Mouse (Mus musculus) T-cell, adult 2 months (primary cell): Measurements from ENCODE around the gene Kalrn.
A peak's percentile ranks its signal among the peaks of the same experiment; 100 is the strongest.

Experiments
- DNase-seq: peaks from one replicate; pipeline ENCODE4 v3.0.0; 2022; ENCODE audit warnings: low spot score

Gene Kalrn

DNA sequence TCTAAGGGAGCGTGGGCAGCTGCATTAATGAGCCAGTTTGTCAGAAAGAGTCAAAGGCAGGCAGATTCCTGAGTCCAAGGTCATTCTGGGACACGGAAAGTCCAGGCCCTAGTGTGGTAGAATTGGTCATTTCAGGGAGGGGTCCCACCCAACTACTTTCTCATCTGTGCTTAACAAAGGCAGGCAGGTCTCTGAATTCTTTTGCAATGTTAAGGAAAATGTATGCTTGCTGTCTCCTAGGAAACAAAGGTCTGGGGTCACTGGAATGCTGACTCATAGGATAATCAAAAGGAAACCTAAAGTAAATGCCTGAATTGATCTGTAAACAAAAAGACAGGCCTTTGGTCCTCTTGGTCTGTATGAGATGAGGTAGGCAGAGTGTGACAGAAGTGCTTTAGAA, 593.5 kb downstream of the Kalrn start:
- no peak for DNase-seq

DNA sequence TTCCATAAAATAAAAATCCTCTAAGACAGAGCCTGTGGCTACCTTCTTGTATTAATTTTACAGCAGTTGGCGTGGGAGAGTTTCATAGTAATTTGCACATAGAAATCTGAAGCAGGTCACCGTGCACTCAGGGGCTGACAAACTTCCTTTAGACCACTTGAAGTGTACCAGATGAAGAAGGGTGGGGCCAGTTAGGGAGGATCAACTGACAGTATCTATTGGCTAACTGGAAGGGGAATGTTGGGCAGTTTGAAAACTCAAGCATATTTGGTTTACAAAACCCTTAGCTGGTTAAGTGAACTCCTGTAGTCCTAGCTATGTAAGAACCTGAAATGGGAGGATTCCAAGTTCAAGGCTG, 606.1 kb downstream of the Kalrn start:
- no peak for DNase-seq

DNA sequence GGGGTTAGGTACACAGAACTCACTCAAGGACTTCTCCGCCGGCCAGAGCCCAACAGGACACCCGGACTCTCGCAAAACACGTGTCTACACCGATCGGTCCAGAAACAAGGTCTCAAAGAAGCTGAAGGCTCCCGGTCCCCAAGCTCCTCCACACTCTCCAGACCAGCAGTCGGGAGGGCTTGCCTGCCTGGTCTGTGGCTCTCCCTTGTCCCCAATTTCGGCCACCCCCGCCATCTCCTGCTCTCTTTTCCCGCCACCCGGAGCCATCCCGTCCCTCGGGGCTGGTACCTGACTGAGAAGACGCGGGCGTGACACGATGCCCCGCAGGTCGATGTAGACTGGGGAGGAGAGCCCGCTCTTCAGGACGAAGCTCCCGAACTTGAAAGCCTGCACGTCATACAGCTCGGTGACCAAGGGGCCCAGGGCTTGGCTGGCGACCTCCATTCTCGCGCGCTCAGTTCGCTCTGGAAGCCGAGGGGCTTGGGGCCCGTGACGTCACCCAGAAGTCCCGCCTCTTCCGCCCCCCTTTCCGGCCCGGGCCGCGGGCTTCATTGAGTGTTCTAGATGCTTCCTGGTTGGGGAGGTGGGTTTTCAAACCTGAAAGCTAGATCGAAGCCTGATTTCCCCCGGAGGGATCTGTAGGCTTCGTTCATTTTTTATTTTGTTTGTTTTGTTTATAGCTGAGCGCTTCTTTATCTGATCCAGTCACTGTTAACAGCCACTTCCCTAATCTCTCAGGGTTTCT, 606.6 kb downstream of the Kalrn start, which contains the start of gene Umps:
Gene Umps (minus strand): TSS at position 501 of the 745 bp plus-strand sequence.
- peak; percentile 84 for DNase-seq

DNA sequence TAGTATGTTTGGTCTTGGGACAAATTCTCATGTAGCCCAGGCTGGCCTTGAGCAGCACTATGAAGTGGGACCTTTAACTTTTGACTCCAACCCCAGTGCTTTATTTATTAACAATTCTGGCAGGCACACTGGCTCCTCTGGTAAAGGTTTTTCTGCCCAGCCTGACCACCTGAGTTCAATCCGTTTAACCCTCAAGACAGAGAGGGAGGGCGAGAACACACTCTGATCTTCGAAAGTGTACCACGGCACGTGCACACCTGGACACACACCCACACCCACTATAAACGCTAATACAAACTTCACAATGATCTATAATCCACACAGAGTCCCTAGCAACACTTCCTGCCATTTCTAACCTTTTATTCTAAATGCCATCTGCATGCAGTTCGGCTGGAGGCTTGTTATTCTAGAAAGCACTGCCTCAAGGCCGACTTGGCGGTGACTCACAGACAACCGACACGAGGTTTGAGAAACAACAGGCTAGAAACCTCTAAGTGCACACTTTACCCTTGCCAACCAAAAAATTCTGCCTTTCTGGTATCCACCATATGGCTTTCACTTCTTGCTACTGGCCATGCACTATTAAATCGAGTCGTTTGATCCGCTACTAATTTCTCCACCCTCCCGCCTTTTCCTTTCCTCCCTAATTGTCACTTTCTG, 607.3 kb downstream of the Kalrn start:
- peak; percentile 50 for DNase-seq

DNA sequence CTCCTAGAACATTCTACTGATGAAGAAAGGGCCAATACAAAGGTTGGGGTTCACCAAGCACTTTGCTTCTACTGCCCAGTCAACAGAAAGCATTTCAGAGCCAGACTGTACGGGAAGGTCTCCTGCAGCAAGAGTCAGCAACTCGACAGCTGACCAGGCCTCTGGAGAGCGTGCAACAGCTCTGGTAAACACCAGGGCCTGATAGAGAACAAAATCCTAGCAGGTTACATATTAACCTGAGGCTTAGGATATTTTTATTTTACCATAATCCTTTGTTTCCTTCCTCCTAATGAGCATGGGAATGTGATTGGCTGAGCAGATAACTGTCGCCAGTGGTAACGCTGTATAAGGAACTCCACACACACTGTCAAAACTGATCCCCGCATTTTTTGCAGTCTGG, 609.8 kb downstream of the Kalrn start:
- no peak for DNase-seq

DNA sequence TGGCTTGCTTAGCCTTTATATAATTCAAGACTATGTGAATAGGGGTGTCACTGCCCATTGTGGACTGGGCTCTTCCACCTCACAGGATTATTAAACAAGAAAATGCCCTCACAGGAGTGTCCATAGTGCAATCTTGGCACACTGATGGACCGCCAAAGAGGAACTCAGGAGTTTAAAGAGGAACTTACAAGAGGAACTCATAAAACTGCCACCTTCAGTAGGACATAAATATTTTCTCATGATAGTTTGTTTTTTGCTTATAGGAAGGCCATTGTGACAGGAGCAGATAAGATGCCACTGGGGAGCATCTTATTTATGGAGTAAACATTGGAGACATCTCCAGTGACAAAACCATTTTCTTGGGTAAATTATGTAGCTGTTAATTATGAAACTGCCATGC, 618.5 kb downstream of the Kalrn start:
- DNase-seq: no peak

DNA sequence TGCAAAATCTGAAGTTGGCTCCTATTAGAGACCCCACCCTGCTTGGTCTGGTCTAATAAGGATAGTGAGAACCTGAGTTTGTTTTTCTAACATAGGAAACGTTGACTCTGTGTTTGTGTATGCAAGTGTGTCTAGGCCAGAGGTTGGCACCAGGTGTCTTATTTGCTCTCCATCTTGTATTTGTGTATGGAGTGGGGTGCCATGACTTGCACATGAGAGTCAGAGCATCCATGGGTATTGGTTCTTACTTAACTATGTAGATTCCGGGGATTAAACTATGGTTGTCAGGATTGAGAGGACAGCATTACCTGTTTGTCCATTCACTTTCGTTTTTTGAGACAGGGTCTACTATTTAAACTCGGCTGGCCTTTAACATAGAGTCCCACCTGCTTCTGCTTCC, 620.3 kb downstream of the Kalrn start:
- DNase-seq: no peak

DNA sequence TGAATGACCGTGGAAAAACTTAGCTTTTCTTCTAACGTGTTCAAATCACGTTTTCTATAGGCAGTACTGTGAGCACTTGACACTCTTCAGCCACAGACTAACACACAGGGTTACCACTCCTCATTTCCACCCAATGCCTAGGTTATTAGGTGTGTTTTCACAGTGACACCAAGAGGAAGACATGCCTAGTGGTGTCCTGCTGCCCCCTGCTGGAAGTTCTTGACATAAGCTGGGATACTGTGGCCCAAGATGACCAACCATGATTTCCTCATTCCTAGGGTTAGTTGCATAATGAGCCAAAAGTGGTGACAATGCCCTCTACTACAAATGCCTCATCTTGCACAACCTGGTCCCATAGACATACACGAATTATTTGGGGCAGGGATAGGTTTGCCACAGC, 622.5 kb downstream of the Kalrn start:
- peak; percentile 57 for DNase-seq

DNA sequence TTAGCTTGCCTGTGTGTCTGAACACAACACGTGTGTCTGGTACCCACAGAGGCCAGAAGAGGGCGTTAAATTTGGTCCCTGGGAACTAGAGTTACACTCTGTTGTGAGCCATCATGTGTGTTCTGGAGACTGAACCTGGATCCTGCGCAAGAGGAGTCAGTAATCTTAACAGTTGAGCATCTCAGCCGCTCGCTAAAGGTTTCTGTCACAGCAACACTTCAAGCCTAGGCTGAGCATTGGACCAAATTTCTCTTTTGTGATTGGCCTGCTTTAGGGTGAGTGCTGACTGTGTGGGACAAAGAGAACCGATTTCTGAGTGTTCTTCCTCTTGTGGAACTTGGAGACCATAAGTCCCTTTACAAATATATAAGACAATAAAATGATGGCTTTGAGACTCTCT, 622.9 kb downstream of the Kalrn start:
- DNase-seq: no peak

DNA sequence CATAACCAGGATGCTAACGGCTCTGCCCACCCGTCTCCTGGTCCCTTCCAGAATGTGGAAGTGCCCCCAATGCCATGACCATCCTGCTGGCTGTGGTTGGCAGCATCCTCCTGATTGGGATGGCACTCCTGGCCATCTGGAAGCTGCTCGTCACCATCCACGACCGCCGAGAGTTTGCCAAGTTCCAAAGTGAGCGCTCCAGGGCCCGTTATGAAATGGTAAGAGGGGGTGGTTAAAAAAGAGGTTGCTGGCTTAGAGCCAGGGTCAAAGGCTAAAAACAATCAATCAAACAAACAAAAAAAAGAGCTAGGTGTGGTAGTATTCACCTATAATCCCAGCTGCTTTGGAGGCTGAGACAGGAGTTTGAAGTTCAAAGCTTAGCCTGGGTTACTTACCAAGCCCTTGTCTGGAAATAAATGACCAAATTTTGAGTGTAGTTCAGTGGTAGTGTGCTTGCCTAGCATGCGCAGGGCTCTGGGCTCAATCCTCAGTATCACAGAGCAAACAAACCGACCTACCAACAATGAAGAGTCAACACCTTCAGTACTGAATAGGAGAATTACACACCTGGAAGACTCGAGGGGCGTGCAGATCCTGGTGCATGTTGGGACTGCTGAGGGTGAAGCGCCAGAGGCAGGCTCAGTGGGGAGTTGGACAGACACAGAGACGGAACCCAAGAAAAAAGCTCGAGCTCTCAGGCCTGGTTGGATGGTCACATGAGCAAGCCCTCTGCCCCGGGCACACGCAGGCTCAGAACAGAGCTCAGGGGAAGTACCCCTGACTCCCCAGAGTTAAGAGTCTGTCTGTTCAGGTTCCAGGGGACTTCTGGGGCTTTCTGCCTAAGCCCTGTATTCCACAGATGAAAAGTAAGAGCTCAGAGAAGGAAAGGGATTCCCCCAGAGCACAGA, 625.4 kb downstream of the Kalrn start:
- DNase-seq: no peak

DNA sequence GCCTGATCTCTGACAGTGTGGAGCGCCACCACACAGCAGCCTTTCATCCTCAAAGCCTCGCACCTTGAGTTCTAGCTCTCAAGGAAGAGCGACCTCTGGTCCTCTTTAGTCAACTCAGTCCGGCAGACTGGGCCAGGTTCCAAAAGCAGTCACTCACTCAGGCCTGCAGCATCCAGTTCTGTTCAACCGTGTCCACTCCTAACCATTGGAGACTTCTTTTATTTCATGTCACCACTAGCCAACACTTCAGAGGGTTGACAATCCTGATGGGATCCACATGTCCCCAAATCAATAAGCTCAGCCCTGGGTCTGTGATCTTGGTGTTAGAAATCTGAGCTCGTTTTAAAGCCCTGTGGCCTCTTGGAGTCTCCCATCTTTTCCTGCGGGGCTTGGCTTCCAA, 627.3 kb downstream of the Kalrn start:
- DNase-seq: no peak

DNA sequence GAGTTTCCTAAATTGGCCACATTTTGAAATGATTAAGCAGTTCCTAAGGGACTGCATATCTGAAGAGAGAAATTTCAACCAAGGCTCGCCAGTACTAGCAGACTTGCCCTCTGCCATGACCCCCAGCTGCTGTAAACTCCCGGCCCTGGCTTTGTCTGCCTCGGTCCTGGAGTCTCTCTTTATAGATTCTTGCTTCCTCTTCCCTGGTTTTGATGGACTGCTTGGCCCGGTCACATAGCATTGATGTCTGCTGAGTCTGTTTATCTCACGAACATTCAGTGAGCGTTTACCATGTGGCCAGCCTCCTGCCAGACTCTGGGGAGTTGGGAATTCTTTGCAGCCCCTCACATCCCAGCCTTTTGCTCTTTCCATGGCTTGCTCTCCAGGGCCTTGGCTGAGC, 628.6 kb downstream of the Kalrn start:
- DNase-seq: no peak

DNA sequence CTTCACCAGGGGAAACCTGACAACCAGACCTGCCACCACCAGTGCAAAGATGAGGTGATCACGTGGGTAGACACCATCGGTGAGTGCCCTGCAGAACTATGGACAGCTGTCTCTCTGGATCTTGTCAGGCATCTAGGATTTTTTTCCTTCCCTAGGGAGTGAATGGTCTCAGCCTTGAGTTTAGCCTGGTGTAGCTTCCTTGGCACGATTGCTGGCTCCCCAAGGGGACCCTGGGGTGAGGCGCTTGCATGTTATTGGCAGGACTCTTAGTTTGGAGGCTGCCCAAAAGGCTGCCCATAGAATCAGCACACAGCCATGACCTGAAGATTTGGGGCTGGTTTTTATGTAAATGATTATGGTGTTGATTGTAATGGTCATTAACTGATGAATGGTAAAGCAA, 629.2 kb downstream of the Kalrn start:
- no peak for DNase-seq

DNA sequence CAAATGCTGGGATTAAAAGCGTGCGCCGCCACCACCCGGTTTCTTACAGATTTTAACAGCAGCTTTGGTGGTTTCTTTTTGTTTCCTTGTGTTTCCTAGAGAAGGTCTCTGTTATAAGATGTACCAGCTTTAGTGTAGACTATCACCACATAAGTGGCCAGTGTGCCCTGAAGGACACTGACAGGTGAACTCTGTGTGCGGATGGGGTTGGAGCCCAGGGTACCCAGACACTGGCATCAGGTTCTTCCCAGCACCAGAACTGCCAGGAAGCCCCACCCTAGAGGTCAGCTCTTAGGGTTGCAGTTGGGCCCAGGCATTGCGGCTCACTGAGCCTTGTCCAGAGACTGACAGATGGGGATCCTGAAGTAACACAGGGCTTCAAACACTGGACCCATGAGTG, 629.9 kb downstream of the Kalrn start:
- DNase-seq: no peak

DNA sequence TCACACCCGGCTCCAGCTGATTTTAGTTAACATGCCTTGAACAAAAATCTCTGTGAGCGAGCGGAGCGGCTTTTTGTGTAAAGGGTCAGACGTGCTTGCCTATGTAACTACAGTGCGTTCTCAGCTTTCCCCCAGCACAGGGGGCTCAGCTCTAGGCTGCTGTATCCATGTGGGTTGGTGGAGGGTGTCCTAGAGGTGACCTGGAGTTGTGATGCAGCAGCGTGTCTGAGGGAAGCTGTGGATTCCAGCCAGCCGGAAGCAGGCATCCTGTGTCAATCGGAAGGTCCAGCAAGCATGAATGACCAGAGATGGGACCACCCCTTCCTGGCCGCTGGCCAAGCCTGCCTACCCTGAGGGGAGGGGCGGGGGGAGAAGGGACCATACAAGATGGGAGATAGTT, 631.0 kb downstream of the Kalrn start:
- no peak for DNase-seq

DNA sequence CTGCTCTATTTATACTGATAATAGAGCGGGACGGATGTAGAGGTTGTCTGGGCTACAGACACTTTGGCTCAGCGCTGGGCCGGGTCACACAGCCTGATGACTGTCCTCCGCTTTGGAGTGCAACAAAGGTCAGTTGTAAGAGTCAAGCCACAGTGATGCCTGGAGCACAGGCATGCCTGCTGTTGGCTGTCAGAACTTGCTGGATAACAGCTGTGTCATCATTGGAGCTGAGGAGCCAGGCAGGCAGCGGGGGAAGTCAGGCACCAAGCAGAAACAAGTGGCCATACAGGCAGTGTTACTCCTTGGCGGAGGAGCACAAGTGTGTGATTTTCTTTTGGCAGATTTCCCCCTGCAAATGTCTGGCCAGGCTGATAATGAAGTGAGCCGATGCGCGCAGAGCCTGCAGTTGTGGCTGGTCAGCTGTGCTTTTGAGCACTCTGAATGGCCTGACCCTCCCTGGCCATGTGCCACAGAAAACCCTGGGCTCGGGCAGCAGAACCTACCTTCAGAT, 632.0 kb downstream of the Kalrn start:
- DNase-seq: no peak

DNA sequence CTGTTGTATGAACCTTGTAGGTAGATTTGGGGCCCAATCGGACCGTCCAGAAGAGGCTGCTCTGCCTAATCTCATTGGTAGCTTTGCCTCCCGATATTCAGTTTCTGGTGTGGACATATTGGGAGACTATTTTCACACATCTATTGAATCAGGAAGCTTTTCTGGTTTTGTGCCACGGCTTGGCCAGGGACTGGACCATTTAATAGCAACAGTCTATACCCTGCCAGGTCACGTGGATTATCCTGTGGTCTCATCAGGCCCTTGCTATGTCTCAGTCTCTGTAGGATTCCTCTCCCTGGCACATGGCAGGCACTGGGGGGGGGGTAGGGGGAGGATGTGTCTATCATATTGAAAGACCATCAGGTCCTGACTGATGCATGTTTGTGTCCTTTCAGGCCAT, 633.2 kb downstream of the Kalrn start:
- DNase-seq: no peak

DNA sequence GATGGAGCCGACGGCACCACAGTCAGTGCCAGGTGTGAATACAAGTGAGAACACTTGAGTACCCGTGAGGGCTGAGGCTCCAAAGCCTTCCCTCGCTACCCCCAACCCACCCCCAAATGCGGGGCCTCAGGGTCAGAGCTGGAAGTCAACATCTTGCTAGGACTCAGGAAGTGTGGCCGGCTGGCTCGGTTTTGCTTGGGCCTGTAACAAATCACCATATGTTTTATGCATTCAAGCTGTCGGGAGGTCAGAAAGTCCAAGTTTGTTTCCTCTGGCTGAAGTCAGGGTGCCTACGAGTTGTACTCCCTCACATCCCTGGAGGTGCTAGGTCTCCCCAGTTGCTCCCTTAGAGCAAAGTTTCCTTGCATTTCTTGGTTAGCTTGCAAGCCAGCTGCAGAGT, 633.7 kb downstream of the Kalrn start:
- DNase-seq: no peak

DNA sequence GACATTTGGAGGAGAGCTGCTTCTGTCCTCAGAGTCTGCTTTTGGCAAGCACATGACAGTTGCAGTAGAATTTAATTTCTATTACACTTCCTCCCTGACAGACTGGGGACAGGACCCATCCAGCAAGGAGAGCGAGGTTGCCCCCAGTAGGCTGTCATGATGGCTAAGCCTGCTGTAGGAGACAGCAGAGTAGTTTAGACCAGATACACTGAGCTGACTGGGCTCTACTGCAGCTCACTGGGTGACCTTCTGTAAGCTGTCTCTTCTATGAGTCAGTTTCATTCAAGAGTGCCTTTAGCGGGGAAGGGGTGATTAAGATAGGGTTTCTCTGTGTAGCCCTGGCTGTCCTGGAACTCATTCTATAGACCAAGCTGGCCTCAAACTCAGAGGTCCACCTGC, 634.2 kb downstream of the Kalrn start:
- no peak for DNase-seq

DNA sequence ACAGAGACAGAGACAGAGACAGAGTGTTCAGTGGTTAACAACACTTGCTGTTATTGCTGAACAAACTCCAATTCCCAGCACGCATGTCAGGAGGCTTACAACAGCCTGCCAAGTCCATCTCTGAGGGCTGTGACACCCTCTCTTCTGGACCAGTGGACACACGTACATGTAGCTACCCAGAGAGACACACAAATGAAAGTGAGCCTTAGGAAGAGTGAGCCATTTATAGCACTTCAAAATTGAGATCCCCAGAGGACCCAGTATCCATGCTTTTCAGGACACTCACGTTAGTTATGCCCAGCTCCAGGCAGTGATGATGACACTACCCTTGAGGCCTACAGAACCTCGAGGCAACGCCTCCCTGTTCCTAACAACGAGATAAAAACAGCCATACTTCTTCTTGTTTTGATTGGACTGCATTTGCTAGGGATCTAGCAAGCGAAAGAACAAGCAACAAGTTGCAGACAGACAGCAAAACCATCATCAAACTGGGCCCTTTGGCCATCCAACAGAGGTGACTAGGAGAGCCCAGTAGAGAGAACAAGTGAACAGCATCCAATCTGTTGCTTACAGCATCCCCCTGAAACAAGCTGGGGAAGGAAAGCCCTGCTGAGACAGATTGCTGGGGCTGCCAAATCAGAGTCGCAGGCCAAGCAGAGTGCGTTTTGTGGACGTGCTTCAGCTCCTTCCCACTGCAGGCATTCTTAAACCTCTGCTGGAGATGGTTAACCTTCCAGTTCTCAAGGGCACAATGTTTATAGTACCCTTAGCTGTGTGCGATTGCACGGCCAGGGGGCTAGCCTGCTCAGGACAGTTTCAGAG, 634.8 kb downstream of the Kalrn start:
- DNase-seq: no peak

DNA sequence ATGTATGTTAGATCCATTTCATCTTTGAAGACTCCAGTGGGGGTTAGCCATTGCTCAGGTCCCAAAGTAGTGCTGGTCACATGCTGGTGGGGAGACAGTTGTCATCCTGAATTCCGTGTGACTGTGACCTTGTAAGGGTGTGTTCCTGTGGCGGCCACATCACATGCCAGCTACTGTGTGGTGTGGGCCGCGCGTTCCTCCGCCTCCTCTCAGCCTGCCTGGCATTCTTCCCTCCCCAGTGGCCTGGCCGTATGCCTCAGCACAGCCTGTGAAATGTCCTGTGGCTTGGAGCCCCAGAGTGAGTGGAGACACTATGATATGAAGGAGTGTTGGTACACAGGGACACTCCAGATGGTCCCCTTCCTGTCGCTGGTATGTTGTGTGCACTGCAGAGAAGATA, 635.8 kb downstream of the Kalrn start:
- no peak for DNase-seq

DNA sequence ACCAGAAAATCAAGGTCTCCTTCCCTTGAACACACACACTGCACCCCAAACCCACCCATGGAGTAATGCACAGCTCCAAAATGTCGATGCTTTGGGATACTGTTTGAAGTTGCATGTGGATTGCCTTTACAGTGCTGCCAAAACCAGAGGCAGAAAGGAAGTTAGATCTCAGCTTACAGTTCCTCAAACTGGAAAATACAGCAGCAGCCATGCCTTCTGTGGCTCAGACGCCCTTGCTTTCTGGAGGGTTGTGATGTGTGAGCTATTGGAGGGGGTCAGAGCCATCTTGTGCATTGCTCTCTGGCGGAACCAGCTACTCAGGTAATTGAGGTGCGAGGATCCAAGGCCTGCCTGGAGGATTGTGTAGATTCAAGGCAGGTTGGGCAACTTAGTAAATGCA, 636.4 kb downstream of the Kalrn start:
- no peak for DNase-seq
